Comparison of ENCODE assay signal across 8 mouse cellular contexts in genomic region chr5:115652681-115653575, GRCm38 (mm10). TPM values are rescaled to one million over a fixed set of nuclear protein-coding genes. Genes with fewer than 3 reads are reported as not detected.
DNase-seq lines count a peak whose midpoint lies in the region; ATAC-seq lines count a peak whose summit lies in the region.

No protein-coding gene starts in this region.

- DNase-seq in adipocyte (ENCODE audit: low spot score) = peak; percentile 100
- peak; percentile 99 for DNase-seq in embryo, embryonic 10 days (ENCODE audit: low spot score)
- DNase-seq in gastrocnemius, postnatal 10 days = peak; percentile 100
- peak; percentile 98 for DNase-seq in induced T-regulatory cell, adult 2 months (ENCODE audit: low read depth)
- DNase-seq in left cerebral cortex, adult 9 months (ENCODE audit: low spot score in 2 of 2) = peak; percentile 99 to 100
- DNase-seq in right cerebral cortex, postnatal 14 days = peak; percentile 100
- DNase-seq in urinary bladder, postnatal 36 days (ENCODE audit: low spot score in 2 of 2) = peak; percentile 100

- ATAC-seq in megakaryocyte progenitor cell, adult 5-6 weeks (replicated peaks; ENCODE audit: poor library complexity) = peak; percentile 96

RNA-seq across cellular contexts. Expression of gene Rab35, which starts 21.2 kb away (rescaled TPM):
- total RNA-seq in gastrocnemius, postnatal 10 days (2021) = 10 to 100 TPM; 33.3 to 39.8 TPM
- 24.7 and 25.2 TPM in 2 replicates for total RNA-seq in megakaryocyte progenitor cell, adult 5-6 weeks (2015)
- total RNA-seq in megakaryocyte progenitor cell, adult 5-6 weeks (2017) = 22.8 and 28.8 TPM in 2 replicates

Comparison
In these comparisons a context has a peak if more than half of its experiments do, and no peak if none do; other contexts are left out.
1. Peak in every context shown above with its lines: DNase-seq and ATAC-seq.